Mouse (Mus musculus) brain, embryonic 14.5 days (tissue): ENCODE measurements around the gene Prss40.

Experiments used
- CTCF ChIP-seq: fragments of 200-500 bp; IDR thresholded peaks from 2 replicates; pipeline ENCODE4 v1.5.1; 2012; ENCODE audit warnings: inconsistent platforms, mild to moderate bottlenecking, moderate library complexity, borderline replicate concordance; ENCODE audit not compliant: insufficient read depth, insufficient read length; ENCODE audit errors: extremely low read depth
- POLR2A ChIP-seq: fragments of 200-500 bp; IDR thresholded peaks from 2 replicates; pipeline ENCODE4 v1.6.1; 2012; ENCODE audit warnings: mild to moderate bottlenecking, inconsistent platforms, borderline replicate concordance; ENCODE audit not compliant: poor library complexity, insufficient read depth, insufficient read length, severe bottlenecking; ENCODE audit errors: extremely low read depth

GRCm38 (mm10) chr1:34502991-34503390 lies 57.8 kb downstream of the Prss40 start:
- TF ChIP-seq CTCF: no peak
- no peak for TF ChIP-seq POLR2A
